Mouse (Mus musculus) stomach, postnatal 0 days (tissue): ENCODE measurements around the gene Zfx. TPM values are rescaled to one million over a fixed set of nuclear protein-coding genes. Genes with fewer than 3 reads are reported as not detected.
A peak's percentile ranks its signal among the peaks of the same experiment; 100 is the strongest.

Experiments
- ATAC-seq: fragments of 200-750 bp; cut with Nextera tagmentation; 2 replicates; pipeline ENCODE4 v1.8.0; 2017; ENCODE audit not compliant: low FRiP score, low TSS enrichment
- DNase-seq: peaks from one replicate; pipeline ENCODE4 v3.0.0-alpha.2; 2016; ENCODE audit warnings: low spot score
- H3K27ac ChIP-seq: fragments of 300-500 bp; sonication (generic); replicated peaks from 2 replicates; pipeline ENCODE4 v1.5.1; 2014; ENCODE audit warnings: mild to moderate bottlenecking, control low read depth
- H3K27me3 ChIP-seq: fragments of 300-500 bp; sonication (generic); 2 replicates; pipeline ENCODE4 v1.6.1; 2014; ENCODE audit warnings: low read length; ENCODE audit not compliant: control insufficient read depth, insufficient read depth
- H3K36me3 ChIP-seq: fragments of 300-500 bp; sonication (generic); 2 replicates; pipeline ENCODE4 v1.6.1; 2014; ENCODE audit warnings: low read length, mixed read lengths; ENCODE audit not compliant: control insufficient read depth, insufficient read depth
- H3K4me1 ChIP-seq: fragments of 300-500 bp; sonication (generic); replicated peaks from 2 replicates; pipeline ENCODE4 v1.6.1; 2014; ENCODE audit warnings: antibody characterized with exemption; ENCODE audit not compliant: control insufficient read depth, insufficient read depth
- H3K4me2 ChIP-seq: fragments of 300-500 bp; sonication (generic); replicated peaks from 2 replicates; pipeline ENCODE4 v1.6.1; 2014; ENCODE audit warnings: low read depth, mild to moderate bottlenecking, control low read depth, moderate library complexity
- H3K4me3 ChIP-seq: fragments of 300-500 bp; sonication (generic); 2 replicates; pipeline ENCODE4 v1.5.1; 2014; ENCODE audit warnings: low read depth, low read length, control low read depth
- H3K9ac ChIP-seq: fragments of 300-500 bp; sonication (generic); 2 replicates; pipeline ENCODE4 v1.6.1; 2014; ENCODE audit warnings: mild to moderate bottlenecking, low read length, control low read depth, mixed read lengths
- H3K9me3 ChIP-seq: fragments of 300-500 bp; sonication (generic); 2 replicates; pipeline ENCODE4 v1.6.1; 2016; ENCODE audit warnings: low read length; ENCODE audit not compliant: control insufficient read depth
- CTCF ChIP-seq: IDR thresholded peaks from 2 replicates; pipeline ENCODE4 v1.5.1; 2016; ENCODE audit warnings: antibody characterized with exemption, low read depth, mild to moderate bottlenecking, moderate library complexity
- EP300 ChIP-seq: optimal IDR thresholded peaks from 2 replicates; pipeline ENCODE3; 2016; ENCODE audit warnings: antibody characterized with exemption
- WGBS: fragments of 180-500 bp; shearing (Covaris S2); extraction: QIAGEN DNeasy Blood & Tissue Kit; methylation state at CpG from one replicate; pipeline ENCODE4 v1.1.7; 2014; 5-methylcytosine and 5-hydroxymethylcytosine counted together
- polyA plus RNA-seq: library from polyadenylated mRNA; unstranded; fragments of >200 nt; fragmentation: Nextera tagmentation; extraction: Ambion mirVana; gene quantifications from 2 replicates; pipeline ENCODE4 v1.2.1, GENCODE M21; 2015

Gene Zfx
- polyA plus RNA-seq, 1 experiment from 2014 or later: 12.7 TPM

GRCm38 (mm10) chrX:94105964-94106363 lies 17.5 kb downstream of the Zfx start:
- Histone ChIP-seq H3K9me3 (no peaks in the 10 kb centered on the region), H3K4me1 (no peaks in the 10 kb centered on the region), H3K36me3 (no peaks in the 10 kb centered on the region), H3K9ac (no peak overlapping the region), H3K27ac (no peak overlapping the region), H3K4me2 (no peak overlapping the region), H3K4me3 (no peak overlapping the region), H3K27me3 (no peaks in the 10 kb centered on the region)
- no peak for TF ChIP-seq CTCF
- TF ChIP-seq EP300: no peak
- 43% methylated on average over 2 of the region's 2 CpGs for WGBS
- DNase-seq: no peak
- ATAC-seq: no peak

GRCm38 (mm10) chrX:94102938-94103337 lies 20.6 kb downstream of the Zfx start:
- Histone ChIP-seq H3K4me1 (no peaks in the 10 kb centered on the region), H3K4me3 (no peak overlapping the region), H3K36me3 (no peaks in the 10 kb centered on the region), H3K9ac (no peak overlapping the region), H3K4me2 (no peak overlapping the region), H3K27ac (no peak overlapping the region), H3K27me3 (no peaks in the 10 kb centered on the region), H3K9me3 (no peaks in the 10 kb centered on the region)
- no peak for TF ChIP-seq CTCF
- TF ChIP-seq EP300: no peak
- ATAC-seq (no peak), DNase-seq (no peak)

GRCm38 (mm10) chrX:94100561-94100960 lies 22.9 kb downstream of the Zfx start:
- DNase-seq (no peak), ATAC-seq (no peak)
- no peaks in the 10 kb centered on the region for H3K27me3 ChIP-seq
- no peaks in the 10 kb centered on the region for H3K36me3 ChIP-seq
- H3K4me2 ChIP-seq: no peak overlapping the region
- H3K9ac ChIP-seq: no peak overlapping the region
- whole genome bisulfite sequencing: 70% methylated on average over 1 of the region's 1 CpGs
- H3K4me3 ChIP-seq: no peak overlapping the region
- TF ChIP-seq CTCF: no peak
- TF ChIP-seq EP300: no peak
- H3K27ac ChIP-seq: no peak overlapping the region
- no peaks in the 10 kb centered on the region for H3K4me1 ChIP-seq
- no peaks in the 10 kb centered on the region for H3K9me3 ChIP-seq

GRCm38 (mm10) chrX:94091001-94091400 lies 32.5 kb downstream of the Zfx start:
- no peak for DNase-seq
- Histone ChIP-seq H3K27me3 (no peaks in the 10 kb centered on the region), H3K27ac (no peak overlapping the region), H3K4me3 (no peak overlapping the region), H3K36me3 (no peaks in the 10 kb centered on the region), H3K9ac (no peak overlapping the region), H3K4me2 (no peak overlapping the region), H3K9me3 (no peaks in the 10 kb centered on the region), H3K4me1 (no peaks in the 10 kb centered on the region)
- TF ChIP-seq CTCF (no peak), EP300 (no peak)
- ATAC-seq: no peak
- WGBS: 88% methylated on average over 2 of the region's 2 CpGs

GRCm38 (mm10) chrX:94061246-94061645 lies 62.3 kb downstream of the Zfx start:
- ATAC-seq (peak; percentile 66; the same call in 1 of the 2 replicates), DNase-seq (peak; percentile 14)
- 25% methylated on average over 6 of the region's 6 CpGs for WGBS
- no peaks in the 10 kb centered on the region for H3K9me3 ChIP-seq
- no peak overlapping the region for H3K9ac ChIP-seq
- peak overlapping the region; percentile 46 for H3K27ac ChIP-seq
- no peaks in the 10 kb centered on the region for H3K27me3 ChIP-seq
- H3K4me1 ChIP-seq: no peaks in the 10 kb centered on the region
- peak overlapping the region; percentile 37 for H3K4me2 ChIP-seq
- TF ChIP-seq EP300: no peak
- no peak overlapping the region for H3K4me3 ChIP-seq
- H3K36me3 ChIP-seq: no peaks in the 10 kb centered on the region

- TF ChIP-seq EP300: no peak
- no peak for TF ChIP-seq CTCF
- peak overlapping the region; percentile 46 for H3K27ac ChIP-seq
- H3K4me3 ChIP-seq: no peak overlapping the region
- DNase-seq (no peak), ATAC-seq (no peak)
- peak overlapping the region; percentile 37 for H3K4me2 ChIP-seq
- no peaks in the 10 kb centered on the region for H3K36me3 ChIP-seq
- H3K9ac ChIP-seq: no peak overlapping the region
- H3K4me1 ChIP-seq: no peaks in the 10 kb centered on the region
- WGBS: 41% methylated on average over 8 of the region's 8 CpGs
- H3K27me3 ChIP-seq: no peaks in the 10 kb centered on the region
- no peaks in the 10 kb centered on the region for H3K9me3 ChIP-seq
Observed at GRCm38 (mm10) chrX:94060751-94061150, 62.8 kb downstream of the Zfx start.
